Mouse (Mus musculus): ENCODE measurements at regions not wholly inside any gene's neighbourhood (a gene's known extent, or its start where the extent isn't known, plus 50 kb on each side); places are given as distances from the start of the nearest gene placed in this dataset.

DNA sequence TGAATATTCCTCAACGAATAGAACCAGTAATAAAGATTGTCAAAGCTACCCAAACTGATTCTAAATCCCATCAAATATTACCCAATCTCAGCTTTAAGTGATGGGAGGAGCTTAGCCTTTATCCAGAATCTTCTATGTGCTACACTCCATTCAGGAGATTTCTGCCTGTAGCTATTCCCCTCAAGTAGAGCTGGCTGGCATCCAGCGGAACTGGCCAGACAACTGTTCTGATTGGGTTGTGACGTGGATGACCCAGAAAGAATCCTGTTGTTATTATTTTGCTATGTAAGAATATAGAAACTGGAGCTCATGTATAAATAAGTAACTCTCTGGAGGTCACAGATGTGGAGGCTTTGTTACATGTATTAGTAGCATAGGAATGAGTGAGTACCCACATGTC is 176.8 kb upstream of the 4930412O13Rik start:
- TF ChIP-seq CTCF (IDR thresholded peaks at IDR 0.05): no peak
- no peak overlapping the region for H3K4me3 ChIP-seq (ENCODE audit: low read depth, low read length)
- ATAC-seq (ENCODE audit: low FRiP score): no peak
- no peak for DNase-seq (ENCODE audit: low spot score)
- H3K27ac ChIP-seq (ENCODE audit: low read depth, low read length): no peak overlapping the region
- H3K4me2 ChIP-seq (ENCODE audit: low read depth, low read length, poor library complexity, severe bottlenecking): no peak overlapping the region
- H3K4me1 ChIP-seq (ENCODE audit: insufficient read depth, low read length): no peaks in the 10 kb centered on the region
- no peaks in the 10 kb centered on the region for H3K36me3 ChIP-seq (ENCODE audit: insufficient read depth, low read length)
- H3K9ac ChIP-seq (replicated peaks; ENCODE audit: low read length, poor library complexity, severe bottlenecking): no peak overlapping the region
- 82% methylated on average over 3 of the region's 3 CpGs for WGBS
- no peaks in the 10 kb centered on the region for H3K27me3 ChIP-seq (ENCODE audit: insufficient read depth, low read length)
- no peaks in the 10 kb centered on the region for H3K9me3 ChIP-seq (ENCODE audit: low read length)

- H3K9me3 ChIP-seq (ENCODE audit: low read length): no peaks in the 10 kb centered on the region
- no peaks in the 10 kb centered on the region for H3K36me3 ChIP-seq (ENCODE audit: insufficient read depth, low read length)
- TF ChIP-seq CTCF (IDR thresholded peaks at IDR 0.05): no peak
- no peaks in the 10 kb centered on the region for H3K4me1 ChIP-seq (ENCODE audit: insufficient read depth, low read length)
- H3K4me2 ChIP-seq (ENCODE audit: low read depth, low read length, poor library complexity, severe bottlenecking): no peak overlapping the region
- DNase-seq (ENCODE audit: low spot score) (no peak), ATAC-seq (ENCODE audit: low FRiP score) (no peak)
- H3K27ac ChIP-seq (ENCODE audit: low read depth, low read length): no peak overlapping the region
- WGBS: 89% methylated on average over 7 of the region's 7 CpGs
- no peak overlapping the region for H3K4me3 ChIP-seq (ENCODE audit: low read depth, low read length)
- H3K9ac ChIP-seq (replicated peaks; ENCODE audit: low read length, poor library complexity, severe bottlenecking): no peak overlapping the region
- H3K27me3 ChIP-seq (ENCODE audit: insufficient read depth, low read length): no peaks in the 10 kb centered on the region
Observed at GRCm38 (mm10) chr2:9709466-9709865, 171.6 kb upstream of the 4930412O13Rik start.

- Histone ChIP-seq H3K27me3 (ENCODE audit: insufficient read depth, low read length) (no peaks in the 10 kb centered on the region), H3K36me3 (ENCODE audit: insufficient read depth, low read length) (no peaks in the 10 kb centered on the region), H3K4me2 (ENCODE audit: low read depth, low read length, poor library complexity, severe bottlenecking) (no peak overlapping the region), H3K9ac (replicated peaks; ENCODE audit: low read length, poor library complexity, severe bottlenecking) (no peak overlapping the region), H3K9me3 (ENCODE audit: low read length) (no peaks in the 10 kb centered on the region), H3K27ac (ENCODE audit: low read depth, low read length) (no peak overlapping the region), H3K4me1 (ENCODE audit: insufficient read depth, low read length) (no peaks in the 10 kb centered on the region), H3K4me3 (ENCODE audit: low read depth, low read length) (no peak overlapping the region)
- 84% methylated on average over 1 of the region's 1 CpGs for WGBS
- TF ChIP-seq CTCF (IDR thresholded peaks at IDR 0.05): no peak
- ATAC-seq (ENCODE audit: low FRiP score): no peak
- no peak for DNase-seq (ENCODE audit: low spot score)
Observed at GRCm38 (mm10) chr2:9717904-9718303, 163.1 kb upstream of the 4930412O13Rik start.

- ATAC-seq (ENCODE audit: low FRiP score): no peak
- H3K27me3 ChIP-seq (ENCODE audit: insufficient read depth, low read length): no peaks in the 10 kb centered on the region
- H3K36me3 ChIP-seq (ENCODE audit: insufficient read depth, low read length): no peaks in the 10 kb centered on the region
Observed at GRCm38 (mm10) chr2:9733243-9733642, 147.8 kb upstream of the 4930412O13Rik start.

DNA sequence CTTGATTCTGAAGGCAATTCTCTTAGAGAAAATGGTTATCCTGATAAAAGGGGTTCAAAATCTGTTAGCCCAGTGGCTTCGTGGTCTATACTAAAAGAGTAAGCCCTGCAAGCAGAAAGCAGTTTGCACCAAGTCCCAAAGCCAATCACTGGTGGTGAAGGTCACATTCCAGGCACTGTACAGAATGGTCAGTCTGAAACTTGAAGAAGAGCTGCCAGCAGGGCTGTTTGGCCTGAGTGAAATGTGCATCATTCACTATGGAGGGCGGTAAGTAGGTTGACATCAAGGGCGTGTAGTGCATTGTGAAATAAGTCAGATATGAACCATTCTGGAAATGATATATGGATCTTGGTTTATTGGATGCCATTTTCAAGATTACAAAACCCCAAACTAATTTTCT is 136.9 kb upstream of the 4930412O13Rik start:
- 92% methylated on average over 3 of the region's 3 CpGs for whole genome bisulfite sequencing
- Histone ChIP-seq H3K36me3 (ENCODE audit: insufficient read depth, low read length) (no peaks in the 10 kb centered on the region), H3K9me3 (ENCODE audit: low read length) (no peaks in the 10 kb centered on the region), H3K27me3 (ENCODE audit: insufficient read depth, low read length) (no peaks in the 10 kb centered on the region), H3K4me3 (ENCODE audit: low read depth, low read length) (no peak overlapping the region), H3K4me2 (ENCODE audit: low read depth, low read length, poor library complexity, severe bottlenecking) (no peak overlapping the region), H3K27ac (ENCODE audit: low read depth, low read length) (no peak overlapping the region), H3K4me1 (ENCODE audit: insufficient read depth, low read length) (no peaks in the 10 kb centered on the region), H3K9ac (replicated peaks; ENCODE audit: low read length, poor library complexity, severe bottlenecking) (no peak overlapping the region)
- ATAC-seq (ENCODE audit: low FRiP score): no peak
- TF ChIP-seq CTCF (IDR thresholded peaks at IDR 0.05): no peak
- DNase-seq (ENCODE audit: low spot score): no peak

More at GRCm38 (mm10) chr2:9733243-9733642, 147.8 kb upstream of the 4930412O13Rik start:
- no peaks in the 10 kb centered on the region for H3K9me3 ChIP-seq (ENCODE audit: low read length)
- DNase-seq (ENCODE audit: low spot score): no peak
- no peak overlapping the region for H3K4me3 ChIP-seq (ENCODE audit: low read depth, low read length)
- H3K27ac ChIP-seq (ENCODE audit: low read depth, low read length): no peak overlapping the region
- H3K4me1 ChIP-seq (ENCODE audit: insufficient read depth, low read length): no peaks in the 10 kb centered on the region
- no peak overlapping the region for H3K4me2 ChIP-seq (ENCODE audit: low read depth, low read length, poor library complexity, severe bottlenecking)
- H3K9ac ChIP-seq (replicated peaks; ENCODE audit: low read length, poor library complexity, severe bottlenecking): no peak overlapping the region
- TF ChIP-seq CTCF (IDR thresholded peaks at IDR 0.05): no peak
- WGBS: 81% methylated on average over 7 of the region's 7 CpGs

DNA sequence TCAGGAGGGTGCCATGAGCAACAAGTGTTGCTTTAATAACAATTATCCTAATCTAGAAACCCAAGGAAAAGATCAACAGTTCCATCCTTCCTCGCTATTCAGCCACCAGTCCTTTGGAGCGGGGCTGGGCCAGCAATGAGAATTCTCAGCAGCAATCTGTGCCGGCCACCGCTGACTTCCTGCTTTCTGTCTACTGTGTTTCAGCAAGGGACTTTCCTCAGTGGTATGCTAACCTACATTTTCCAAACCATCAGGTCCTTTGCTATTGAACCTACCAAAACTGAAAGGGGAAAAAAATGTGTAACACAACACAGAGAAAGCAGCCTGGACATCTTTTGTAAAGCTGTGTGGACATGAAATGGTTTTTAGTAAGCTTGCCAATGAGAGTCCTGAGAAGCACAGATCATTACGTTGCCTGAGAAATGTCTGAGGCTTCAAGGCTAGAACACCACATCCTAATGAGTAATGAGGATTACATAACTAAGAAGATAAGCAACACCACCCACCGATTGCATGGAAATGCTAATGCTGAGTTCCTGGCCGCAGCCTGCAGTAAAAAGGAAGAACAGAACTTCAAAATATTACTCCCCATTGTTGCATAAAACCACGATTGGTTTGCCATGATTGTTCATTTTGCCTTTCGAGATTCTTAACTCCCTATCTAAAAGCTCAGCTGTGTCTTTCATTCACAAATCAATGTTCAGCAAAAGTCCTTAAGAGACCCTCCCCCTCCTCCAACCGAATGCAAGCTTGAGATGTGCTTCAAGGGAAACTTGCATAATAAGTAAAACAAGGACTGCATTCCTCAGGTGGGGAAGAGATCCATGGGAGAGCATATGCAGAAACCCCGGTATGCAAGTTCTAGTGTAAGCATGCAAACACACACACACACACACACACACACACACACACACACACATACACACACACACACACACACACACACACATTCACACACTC is 130.9 kb upstream of the 4930412O13Rik start:
- ATAC-seq (ENCODE audit: low FRiP score): no peak
- no peaks in the 10 kb centered on the region for H3K27me3 ChIP-seq (ENCODE audit: insufficient read depth, low read length)
- H3K36me3 ChIP-seq (ENCODE audit: insufficient read depth, low read length): no peaks in the 10 kb centered on the region
- DNase-seq (ENCODE audit: low spot score): no peak
- H3K9me3 ChIP-seq (ENCODE audit: low read length): no peaks in the 10 kb centered on the region
- H3K4me2 ChIP-seq (ENCODE audit: low read depth, low read length, poor library complexity, severe bottlenecking): no peak overlapping the region
- H3K27ac ChIP-seq (ENCODE audit: low read depth, low read length): no peak overlapping the region
- TF ChIP-seq CTCF (IDR thresholded peaks at IDR 0.05): no peak
- 28% methylated on average over 11 of the region's 11 CpGs for WGBS
- H3K9ac ChIP-seq (replicated peaks; ENCODE audit: low read length, poor library complexity, severe bottlenecking): no peak overlapping the region
- H3K4me1 ChIP-seq (ENCODE audit: insufficient read depth, low read length): no peaks in the 10 kb centered on the region
- no peak overlapping the region for H3K4me3 ChIP-seq (ENCODE audit: low read depth, low read length)

Data from midbrain, postnatal 0 days (tissue).